Mouse (Mus musculus) intestine, embryonic 15.5 days (tissue): ENCODE data around the gene Hist1h2bf. TPM values are rescaled to one million over a fixed set of nuclear protein-coding genes. Genes with fewer than 3 reads are reported as not detected.
"Not testable (repeated sequence)": the region's sequence is repeated elsewhere in the genome, so short reads cannot be mapped to it uniquely, and the experiment has no call there.

Experiments used
- ATAC-seq: fragments of 200-750 bp; cut with Nextera tagmentation; 2 replicates; pipeline ENCODE4 v1.8.0; 2017; ENCODE audit warnings: moderate TSS enrichment, moderate library complexity
- H3K27ac ChIP-seq: fragments of 300-500 bp; sonication (generic); 2 replicates; pipeline ENCODE4 v1.5.1; 2015; ENCODE audit warnings: mild to moderate bottlenecking, inconsistent platforms
- H3K27me3 ChIP-seq: fragments of 300-500 bp; sonication (generic); replicated peaks from 2 replicates; pipeline ENCODE4 v1.6.1; 2015; ENCODE audit warnings: inconsistent platforms
- H3K36me3 ChIP-seq: fragments of 300-500 bp; sonication (generic); 2 replicates; pipeline ENCODE4 v1.6.1; 2015; ENCODE audit warnings: inconsistent platforms
- H3K4me1 ChIP-seq: fragments of 300-500 bp; sonication (generic); replicated peaks from 2 replicates; pipeline ENCODE4 v1.6.1; 2015; ENCODE audit warnings: inconsistent platforms
- H3K4me2 ChIP-seq: fragments of 300-500 bp; sonication (generic); replicated peaks from 2 replicates; pipeline ENCODE4 v1.6.1; 2015; ENCODE audit warnings: mild to moderate bottlenecking, inconsistent platforms
- H3K4me3 ChIP-seq: fragments of 300-500 bp; sonication (generic); replicated peaks from 2 replicates; pipeline ENCODE4 v1.5.1; 2015; ENCODE audit warnings: inconsistent platforms
- H3K9ac ChIP-seq: fragments of 300-500 bp; sonication (generic); 2 replicates; pipeline ENCODE4 v1.6.1; 2015; ENCODE audit warnings: inconsistent platforms
- H3K9me3 ChIP-seq: fragments of 300-500 bp; sonication (generic); 2 replicates; pipeline ENCODE4 v1.6.1; 2016; ENCODE audit warnings: inconsistent platforms
- WGBS: fragments of 180-500 bp; shearing (Covaris S2); methylation state at CpG from one replicate; pipeline ENCODE4 v1.1.7; 2015; 5-methylcytosine and 5-hydroxymethylcytosine counted together
- polyA plus RNA-seq: library from polyadenylated mRNA; unstranded; fragments of >200 nt; fragmentation: Nextera tagmentation; extraction: Ambion mirVana; gene quantifications from 2 replicates; pipeline ENCODE4 v1.2.1, GENCODE M21; 2015

Hist1h2bf gene
- polyA plus RNA-seq, 1 experiment from 2014 or later, result 4.2 TPM

DNA sequence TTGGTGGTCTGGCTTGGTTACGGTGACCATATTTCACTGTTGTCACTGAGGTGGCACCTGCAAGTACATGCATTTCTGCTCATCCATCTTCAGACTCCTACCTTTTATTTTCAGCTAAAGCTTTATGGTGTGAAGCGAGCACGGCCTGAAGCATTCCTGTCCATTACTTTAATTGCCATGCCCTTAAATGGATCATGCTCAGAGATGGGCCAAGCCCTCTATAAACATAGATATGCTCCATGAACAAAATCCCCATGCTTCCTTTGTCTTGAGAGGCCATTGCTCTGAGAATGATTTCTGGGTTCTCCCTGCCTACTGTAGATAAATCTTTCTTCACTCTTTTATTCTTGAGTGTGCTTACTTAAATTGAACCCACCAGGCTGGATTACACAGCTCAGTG, 30.5 kb upstream of the Hist1h2bf start:
- no peak overlapping the region for H3K4me3 ChIP-seq
- no peaks in the 10 kb centered on the region for H3K36me3 ChIP-seq
- no peak overlapping the region for H3K9ac ChIP-seq
- 82% methylated on average over 3 of the region's 3 CpGs for WGBS
- H3K27ac ChIP-seq, result no peak overlapping the region
- no peak for ATAC-seq
- no peaks in the 10 kb centered on the region for H3K9me3 ChIP-seq
- no peak overlapping the region for H3K4me2 ChIP-seq
- H3K4me1 ChIP-seq, result no peaks in the 10 kb centered on the region
- H3K27me3 ChIP-seq, result no peaks in the 10 kb centered on the region

DNA sequence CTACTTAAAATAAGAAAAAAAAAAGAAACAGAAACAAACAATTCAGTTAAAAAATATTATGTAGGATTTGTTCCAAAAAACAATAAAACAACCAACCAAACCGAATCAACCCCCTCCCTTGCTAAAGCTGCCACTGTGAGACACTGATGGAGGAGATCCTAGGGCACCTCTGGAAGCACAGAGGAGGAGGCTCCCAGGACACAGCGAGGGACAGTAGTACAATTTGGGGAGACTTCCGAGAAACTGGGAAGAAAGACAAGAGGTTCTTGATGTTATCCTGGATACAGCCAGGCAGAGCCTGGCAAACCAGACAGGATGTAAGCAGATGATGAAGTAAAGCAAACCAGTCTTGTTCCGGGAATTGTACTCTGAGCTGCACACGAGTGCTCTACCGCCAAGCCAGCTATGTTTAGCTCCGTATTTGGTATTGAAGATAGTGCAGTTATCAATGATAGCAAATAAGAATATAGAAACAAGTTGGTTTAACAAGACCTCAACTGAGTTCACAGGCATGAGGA, 29.2 kb upstream of the Hist1h2bf start:
- WGBS, result 66% methylated on average over 7 of the region's 7 CpGs
- no peak overlapping the region for H3K4me3 ChIP-seq
- H3K9ac ChIP-seq, result no peak overlapping the region
- H3K4me1 ChIP-seq, result no peaks in the 10 kb centered on the region
- no peaks in the 10 kb centered on the region for H3K9me3 ChIP-seq
- no peak overlapping the region for H3K4me2 ChIP-seq
- H3K27ac ChIP-seq, result no peak overlapping the region
- H3K36me3 ChIP-seq, result no peaks in the 10 kb centered on the region
- H3K27me3 ChIP-seq, result no peaks in the 10 kb centered on the region
- ATAC-seq, result no peak

DNA sequence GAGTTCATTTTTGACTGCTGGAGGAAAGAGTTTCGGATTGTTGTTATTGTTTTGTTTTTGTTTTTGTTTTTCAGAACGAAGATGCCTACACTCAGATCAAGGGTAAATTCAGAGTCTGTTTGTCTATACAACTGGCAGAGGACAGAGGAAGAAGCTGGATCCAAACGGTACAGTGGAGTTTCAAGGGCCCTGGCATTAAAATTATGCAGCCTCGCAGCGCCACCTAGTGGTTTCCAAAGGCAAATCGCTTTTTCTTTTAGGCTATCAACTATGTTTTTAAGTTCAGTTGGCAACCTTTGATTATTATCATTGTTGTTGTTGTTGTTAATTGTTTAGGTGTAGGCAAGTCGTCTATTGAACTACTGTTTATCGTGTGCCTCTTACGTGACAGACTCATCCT, 24.0 kb upstream of the Hist1h2bf start:
- no peak overlapping the region for H3K27ac ChIP-seq
- H3K4me3 ChIP-seq, result no peak overlapping the region
- no peak for ATAC-seq
- H3K27me3 ChIP-seq, result no peaks in the 10 kb centered on the region
- 0 out of 2 replicates have a peak, but pooled peaks cover 4% of the 10 kb centered on the region for H3K4me1 ChIP-seq
- H3K4me2 ChIP-seq, result no peak overlapping the region
- no peaks in the 10 kb centered on the region for H3K36me3 ChIP-seq
- WGBS, result 7% methylated on average over 9 of the region's 9 CpGs
- H3K9me3 ChIP-seq, result no peaks in the 10 kb centered on the region
- H3K9ac ChIP-seq, result no peak overlapping the region

DNA sequence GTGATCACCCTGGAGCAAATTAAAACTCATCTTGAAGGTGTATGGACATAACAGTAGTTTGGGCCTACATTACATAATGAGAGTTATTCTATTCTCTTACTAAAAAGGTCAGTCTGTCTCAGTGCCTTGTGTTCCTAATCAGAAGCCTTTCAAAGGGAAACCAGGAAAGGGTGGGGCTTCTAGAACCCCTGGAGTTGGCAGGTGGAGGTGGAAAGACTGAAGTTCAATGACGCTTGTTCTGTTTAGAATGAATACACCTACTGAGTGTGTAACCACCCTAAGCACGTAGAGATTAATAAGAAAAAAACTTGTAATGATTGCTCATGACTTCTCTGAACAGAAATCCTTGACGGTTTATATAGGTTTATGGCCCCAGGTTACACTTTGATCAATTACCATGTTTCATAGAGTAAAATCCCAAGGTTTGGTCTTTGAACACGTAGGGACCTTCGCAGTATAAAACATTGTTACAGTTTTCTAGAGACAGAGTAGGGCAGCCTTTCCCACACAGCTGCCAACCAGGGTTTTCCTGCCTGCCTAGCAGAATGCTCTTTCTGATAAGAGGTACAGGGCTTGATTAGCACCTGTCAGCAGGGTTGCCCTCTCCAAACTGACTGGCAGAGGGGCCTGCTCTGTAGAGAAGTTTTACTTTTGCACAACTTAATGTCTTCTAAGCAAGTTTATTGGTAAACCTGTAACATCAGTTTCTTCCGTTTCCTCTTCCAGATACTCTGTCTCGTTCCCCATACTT, 21.8 kb upstream of the Hist1h2bf start:
- Histone ChIP-seq H3K27me3 (no peaks in the 10 kb centered on the region), H3K4me2 (no peak overlapping the region), H3K9ac (no peak overlapping the region), H3K27ac (peak overlapping the region; percentile 66), H3K4me3 (no peak overlapping the region), H3K36me3 (no peaks in the 10 kb centered on the region), H3K4me1 (0 out of 2 replicates have a peak, but pooled peaks cover 4% of the 10 kb centered on the region), H3K9me3 (no peaks in the 10 kb centered on the region)
- ATAC-seq, result peak; percentile 92
- WGBS, result 72% methylated on average over 7 of the region's 7 CpGs

DNA sequence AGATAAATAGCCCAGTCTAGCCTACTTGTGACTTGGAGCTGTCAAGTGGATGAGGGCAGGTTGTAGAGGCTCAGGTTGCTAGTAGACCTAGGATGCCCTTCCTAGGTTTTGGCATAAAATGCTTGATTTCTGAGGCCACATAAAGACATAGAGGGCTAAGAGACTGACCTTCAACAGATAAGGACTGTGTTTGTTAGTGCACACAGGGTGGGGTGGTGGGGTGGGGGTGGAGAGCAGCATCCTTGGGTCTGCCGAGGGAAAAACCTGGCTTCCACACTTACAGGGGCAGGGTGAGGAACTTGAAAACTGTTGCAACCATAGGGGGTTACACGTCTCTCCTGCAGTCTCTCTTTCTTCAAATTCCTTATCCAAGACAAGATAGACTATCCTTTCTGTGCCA, 21.2 kb upstream of the Hist1h2bf start:
- no peak overlapping the region for H3K27ac ChIP-seq
- WGBS, result 71% methylated on average over 2 of the region's 2 CpGs
- no peak overlapping the region for H3K4me2 ChIP-seq

DNA sequence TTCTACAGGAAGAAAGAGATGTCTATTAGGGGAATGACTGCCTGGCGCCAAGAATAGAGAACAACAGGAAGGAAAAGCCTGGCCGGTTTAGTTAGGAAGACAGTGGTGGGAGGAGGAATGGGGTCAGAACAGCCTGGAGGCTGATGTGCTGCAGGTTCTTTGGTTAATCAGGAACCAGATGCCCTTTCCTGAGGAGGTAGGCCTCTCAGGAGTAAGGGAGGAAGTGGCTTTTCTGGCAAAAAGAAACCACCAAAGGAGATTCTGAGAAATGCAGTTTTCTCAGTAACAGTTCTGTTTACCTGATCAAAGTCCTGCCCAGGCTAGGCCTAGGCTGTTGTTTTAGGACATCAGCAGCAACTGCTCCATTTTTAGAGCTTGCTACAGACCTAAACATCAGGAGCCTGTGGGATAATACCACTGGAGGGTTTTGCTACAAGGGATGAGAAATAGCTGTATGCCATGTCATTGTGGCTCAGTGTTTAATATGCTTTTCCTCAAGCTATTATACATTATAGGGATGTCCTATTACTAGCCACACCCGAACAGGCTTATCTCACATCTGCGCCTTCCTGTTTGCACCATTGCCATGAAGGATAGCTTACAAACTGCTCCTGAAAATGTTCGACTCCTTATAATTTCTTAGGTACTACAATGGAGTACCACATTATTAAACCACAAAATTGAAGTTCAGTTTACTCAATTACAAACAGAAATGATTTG, 19.2 kb upstream of the Hist1h2bf start:
- H3K36me3 ChIP-seq, result no peaks in the 10 kb centered on the region
- ATAC-seq, result peak; percentile 43
- no peak overlapping the region for H3K9ac ChIP-seq
- peak overlapping the region; percentile 68 for H3K27ac ChIP-seq
- H3K4me1 ChIP-seq, result 0 out of 2 replicates have a peak, but pooled peaks cover 4% of the 10 kb centered on the region
- no peaks in the 10 kb centered on the region for H3K27me3 ChIP-seq
- no peak overlapping the region for H3K4me3 ChIP-seq
- no peak overlapping the region for H3K4me2 ChIP-seq
- no peaks in the 10 kb centered on the region for H3K9me3 ChIP-seq
- 55% methylated on average over 5 of the region's 5 CpGs for WGBS

More for the DNA sequence above, 21.2 kb upstream of the Hist1h2bf start:
- Histone ChIP-seq H3K4me1 (0 out of 2 replicates have a peak, but pooled peaks cover 4% of the 10 kb centered on the region), H3K9me3 (no peaks in the 10 kb centered on the region), H3K36me3 (no peaks in the 10 kb centered on the region), H3K9ac (no peak overlapping the region), H3K27me3 (no peaks in the 10 kb centered on the region), H3K4me3 (no peak overlapping the region)
- no peak for ATAC-seq

DNA sequence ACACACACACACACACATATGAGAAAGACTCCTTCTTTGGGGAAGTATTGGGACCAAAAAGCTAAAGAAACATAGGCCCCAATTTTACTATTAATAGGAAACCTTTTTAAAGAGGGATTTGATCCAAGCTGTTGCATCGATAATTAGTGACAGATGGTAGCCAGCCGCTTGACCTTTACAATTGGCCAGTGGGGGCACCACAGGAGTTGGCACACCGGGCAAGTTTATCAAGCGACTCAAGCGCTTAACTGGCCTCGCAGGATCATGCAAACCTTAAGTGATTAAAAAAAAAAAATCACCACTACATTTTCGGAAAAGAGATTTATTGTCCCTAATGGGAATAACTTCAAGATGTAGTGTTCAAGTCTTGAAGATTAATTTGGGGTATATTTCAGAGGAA, 18.6 kb upstream of the Hist1h2bf start:
- H3K4me2 ChIP-seq, result no peak overlapping the region
- no peaks in the 10 kb centered on the region for H3K9me3 ChIP-seq
- H3K36me3 ChIP-seq, result no peaks in the 10 kb centered on the region
- no peak overlapping the region for H3K9ac ChIP-seq
- H3K4me3 ChIP-seq, result no peak overlapping the region
- WGBS, result 84% methylated on average over 7 of the region's 7 CpGs
- 0 out of 2 replicates have a peak, but pooled peaks cover 4% of the 10 kb centered on the region for H3K4me1 ChIP-seq
- H3K27ac ChIP-seq, result peak overlapping the region; percentile 68
- no peaks in the 10 kb centered on the region for H3K27me3 ChIP-seq
- no peak for ATAC-seq

DNA sequence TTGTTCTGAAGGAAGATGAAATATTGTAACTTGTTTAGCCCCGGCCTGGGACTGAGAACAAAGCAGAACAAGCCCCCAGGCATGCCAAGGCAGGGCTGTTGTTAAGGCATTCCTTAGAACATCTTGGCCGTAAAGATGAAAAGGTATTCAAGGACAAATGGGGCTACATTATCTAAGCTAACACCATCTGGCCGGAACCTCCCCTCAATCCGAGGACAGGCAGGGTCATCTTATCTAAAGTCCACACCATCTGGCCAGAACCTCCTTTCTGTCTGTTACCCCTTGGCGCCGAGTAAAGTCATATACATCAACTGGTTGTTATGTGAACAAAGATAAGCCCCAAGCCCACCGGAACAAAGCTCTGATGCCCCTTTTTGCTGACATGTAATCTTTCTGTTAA, 17.9 kb upstream of the Hist1h2bf start:
- H3K27ac ChIP-seq, H3K4me2 ChIP-seq, H3K36me3 ChIP-seq, H3K27me3 ChIP-seq, H3K4me1 ChIP-seq, ATAC-seq, H3K9me3 ChIP-seq, H3K9ac ChIP-seq, H3K4me3 ChIP-seq: not testable (repeated sequence)
- WGBS, result 86% methylated on average over 7 of the region's 7 CpGs

DNA sequence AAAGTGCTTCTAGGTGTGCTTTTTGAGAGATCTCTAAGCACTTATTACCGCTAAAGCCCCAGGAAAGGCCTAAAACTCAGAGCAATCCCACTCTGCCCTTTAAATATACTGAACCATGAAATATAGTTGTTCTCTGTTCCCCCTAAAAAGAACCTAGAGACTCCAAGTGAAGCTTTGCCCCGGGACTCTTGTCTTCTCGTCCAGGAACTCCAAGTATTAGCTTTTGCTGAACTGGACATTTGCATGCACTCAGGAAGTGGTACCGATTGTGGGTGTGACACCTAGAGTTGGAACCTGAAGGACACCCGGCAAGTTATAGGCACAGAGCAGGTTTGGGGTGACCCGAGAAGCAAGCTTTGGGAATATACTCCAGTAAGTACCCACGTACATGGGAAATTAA, 17.2 kb upstream of the Hist1h2bf start:
- WGBS, result 93% methylated on average over 7 of the region's 7 CpGs
- no peak for ATAC-seq
- no peak overlapping the region for H3K4me3 ChIP-seq
- H3K27ac ChIP-seq, result no peak overlapping the region
- no peaks in the 10 kb centered on the region for H3K27me3 ChIP-seq
- no peaks in the 10 kb centered on the region for H3K36me3 ChIP-seq
- H3K9me3 ChIP-seq, result no peaks in the 10 kb centered on the region
- no peak overlapping the region for H3K9ac ChIP-seq
- no peak overlapping the region for H3K4me2 ChIP-seq
- 0 out of 2 replicates have a peak, but pooled peaks cover 8% of the 10 kb centered on the region for H3K4me1 ChIP-seq

DNA sequence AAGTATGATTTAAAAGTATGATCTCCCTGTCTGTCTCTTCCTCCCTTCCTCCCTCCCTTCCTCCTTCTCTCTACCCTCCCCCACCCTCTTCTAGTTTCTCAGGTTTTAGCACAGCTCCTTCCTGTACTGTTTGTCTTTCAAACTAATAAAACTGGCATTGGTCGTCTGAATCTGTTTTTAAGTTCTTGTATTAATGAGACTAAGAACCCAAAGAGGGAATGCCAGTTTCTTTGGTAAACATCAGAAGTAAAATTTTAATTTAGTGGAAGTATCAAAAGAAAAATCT, 12.9 kb upstream of the Hist1h2bf start:
- Histone ChIP-seq H3K27me3 (no peaks in the 10 kb centered on the region), H3K4me1 (peaks cover 15% of the 10 kb centered on the region; the same call in 1 of the 2 replicates), H3K9ac (peak overlapping the region; percentile 44), H3K9me3 (no peaks in the 10 kb centered on the region), H3K4me3 (peak overlapping the region; percentile 23), H3K27ac (peak overlapping the region; percentile 87), H3K4me2 (peak overlapping the region; percentile 63), H3K36me3 (no peaks in the 10 kb centered on the region)
- WGBS, result 0% methylated on average over 1 of the region's 1 CpGs
- no peak for ATAC-seq

DNA sequence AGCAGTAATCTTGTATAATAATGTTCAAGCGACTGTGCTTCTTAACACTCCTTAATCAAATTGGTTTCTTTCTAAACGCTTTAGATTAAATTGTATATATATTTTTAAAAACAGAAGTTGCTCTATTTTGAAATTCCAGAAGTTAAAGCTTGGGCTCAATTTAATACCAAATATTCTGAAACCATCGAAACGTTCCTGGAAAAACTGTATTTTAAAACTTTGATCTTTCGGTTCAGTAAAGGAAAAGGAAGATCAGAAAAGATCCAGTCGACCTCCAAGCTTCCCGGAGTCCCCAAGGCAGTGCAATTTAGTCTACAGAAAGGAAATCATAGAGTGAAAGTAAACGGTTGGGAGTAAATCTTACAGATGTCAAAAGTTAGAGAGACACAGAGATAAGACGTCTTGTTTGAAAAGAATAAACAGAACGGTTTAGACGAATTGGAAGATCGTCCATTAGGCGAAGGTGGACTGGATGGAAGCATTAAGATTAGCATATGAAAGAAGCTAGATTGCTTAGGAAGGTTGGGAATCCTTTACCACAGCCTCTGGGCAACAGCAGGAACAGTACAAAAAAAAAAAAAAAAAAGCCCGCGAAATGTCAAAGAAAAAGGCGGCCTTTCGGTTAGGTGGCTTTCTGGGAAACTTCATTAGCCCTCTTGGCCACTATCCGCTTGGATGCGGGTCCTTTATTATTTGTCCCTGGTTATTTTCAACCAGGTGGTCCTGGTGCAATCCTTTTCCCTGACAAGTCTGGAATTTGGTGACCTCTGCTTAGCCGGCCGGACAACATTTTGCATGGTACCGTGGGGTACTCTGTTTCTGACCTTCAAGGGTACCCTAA, 12.3 kb upstream of the Hist1h2bf start:
- 0 out of 2 replicates have a peak, but pooled peaks have one; percentile 11 for ATAC-seq
- peaks cover 16% of the 10 kb centered on the region; the same call in 1 of the 2 replicates for H3K4me1 ChIP-seq
- peak overlapping the region; percentile 23 for H3K4me3 ChIP-seq
- H3K27me3 ChIP-seq, result no peaks in the 10 kb centered on the region
- no peaks in the 10 kb centered on the region for H3K36me3 ChIP-seq
- H3K9me3 ChIP-seq, result no peaks in the 10 kb centered on the region
- peak overlapping the region; percentile 63 for H3K4me2 ChIP-seq
- H3K27ac ChIP-seq, result peak overlapping the region; percentile 87
- 2% methylated on average over 22 of the region's 22 CpGs for WGBS
- H3K9ac ChIP-seq, result peak overlapping the region; percentile 44
